13 mouse cellular contexts compared by ENCODE assay signal in the genomic region with DNA sequence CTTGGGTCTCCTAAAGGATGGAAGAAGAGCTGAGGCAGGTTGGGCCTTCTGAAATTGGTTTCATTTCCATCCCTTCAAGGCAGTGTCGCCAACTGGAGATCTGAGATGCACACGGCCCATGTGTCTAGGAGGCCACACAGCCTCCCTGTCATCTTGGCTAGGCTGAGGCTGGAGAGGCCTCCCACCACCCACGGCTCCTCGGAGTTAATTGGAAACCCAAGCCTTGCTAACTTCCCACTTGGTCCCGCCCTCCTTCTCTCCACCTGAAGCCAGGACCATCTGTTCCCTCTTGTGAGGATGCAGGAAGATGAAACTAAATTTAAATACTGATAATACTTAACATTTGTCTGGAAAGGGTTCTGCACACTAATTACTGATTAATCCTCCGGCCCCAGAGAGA. TPM values are rescaled to one million over a fixed set of nuclear protein-coding genes. Genes with fewer than 3 reads are reported as not detected.
DNase-seq lines count a peak whose midpoint lies in the region; TF ChIP-seq lines count a peak whose summit lies in the region.
"Had no signal": no experiment of that assay in that cellular context is flagged by ENCODE, and none has a peak within 500 bp of the region (broad histone marks: within the 10 kb centered on the region; RNA-seq: fewer than 3 reads in every experiment).

No protein-coding gene starts in this region.

- H3K4me3 ChIP-seq in layer of hippocampus, adult 2 months = no peak overlapping the region
- H3K4me3 ChIP-seq: heart, embryonic 15.5 days; limb, embryonic 12.5 days; midbrain, embryonic 10.5 days had no signal

- TF ChIP-seq CTCF in layer of hippocampus, adult 2 months (conservative IDR thresholded peaks at IDR 0.05) = no peak

- H3K27ac ChIP-seq in layer of hippocampus, adult 2 months = peak overlapping the region; percentile 55; the same call in 1 of the 2 replicates
- H3K27ac ChIP-seq: heart, embryonic 15.5 days; limb, embryonic 12.5 days; liver, embryonic 14.5 days; midbrain, embryonic 10.5 days had no signal

- peak in 1 of 2 experiments; percentile 38 for DNase-seq in layer of hippocampus, adult 2 months (ENCODE audit: low spot score in 2 of 2)
- DNase-seq in layer of hippocampus, adult 9-10 months (ENCODE audit: low spot score) = no peak
- DNase-seq in right cerebral cortex, postnatal 25 days = peak; percentile 60
- DNase-seq in right cerebral cortex, postnatal 4 days = no peak
- peak; percentile 77 for DNase-seq in cerebellum, adult 9-10 months
- DNase-seq in kidney, adult 18-20 months = no peak
- DNase-seq in spleen, postnatal 14 days (ENCODE audit: low spot score in 2 of 2) = no peak
- DNase-seq: lung, postnatal 14 days had no signal

RNA-seq across cellular contexts. Expression of a gene that starts 34.1 kb away (rescaled TPM):
- 1,000 to 10,000 TPM; 1,009 to 1,066 TPM for total RNA-seq in layer of hippocampus, adult 2 months (2021)
- total RNA-seq: granulocyte monocyte progenitor cell, adult 5-6 weeks had no signal

Comparison
In these comparisons a context has a peak if more than half of its experiments do, and no peak if none do; other contexts are left out.
1. DNase-seq: peak in right cerebral cortex, postnatal 25 days (single experiment) and cerebellum, adult 9-10 months (single experiment); none in layer of hippocampus, adult 9-10 months (single experiment), right cerebral cortex, postnatal 4 days (single experiment), kidney, adult 18-20 months (single experiment) and spleen, postnatal 14 days (0 of 2).